Mouse (Mus musculus): Measurements from ENCODE around the gene Dmgdh.
A peak's percentile ranks its signal among the peaks of the same experiment; 100 is the strongest.

Gene Dmgdh

DNA sequence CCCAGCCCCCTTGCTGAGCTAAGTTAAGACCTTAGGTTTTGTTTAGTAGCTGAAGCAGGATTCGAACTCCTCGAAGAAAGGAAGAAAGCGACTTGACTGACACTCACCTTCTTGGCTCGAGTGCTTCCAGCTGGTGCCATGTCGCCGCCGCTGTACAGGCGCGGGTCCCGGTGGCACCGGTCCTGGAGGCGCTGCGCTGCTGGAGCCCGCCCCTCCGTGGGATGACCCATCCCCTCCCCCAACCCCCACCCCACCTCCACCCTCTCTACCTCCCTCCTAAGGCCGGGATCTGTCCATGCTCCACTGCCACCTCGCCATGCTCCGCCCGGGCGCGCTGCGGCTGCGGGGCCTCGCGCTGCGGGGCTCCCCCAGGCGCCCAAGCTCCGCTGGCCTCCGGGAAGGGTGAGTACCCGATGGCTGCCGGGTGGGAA is at the start of gene Dmgdh, which contains the start of gene Bhmt2:
TSS of gene Dmgdh (plus strand) at position 303 of the 431 bp plus-strand sequence.
TSS of gene Bhmt2 (minus strand) at position 172 of the 431 bp plus-strand sequence.
- DNase-seq: peak; percentile 40

DNA sequence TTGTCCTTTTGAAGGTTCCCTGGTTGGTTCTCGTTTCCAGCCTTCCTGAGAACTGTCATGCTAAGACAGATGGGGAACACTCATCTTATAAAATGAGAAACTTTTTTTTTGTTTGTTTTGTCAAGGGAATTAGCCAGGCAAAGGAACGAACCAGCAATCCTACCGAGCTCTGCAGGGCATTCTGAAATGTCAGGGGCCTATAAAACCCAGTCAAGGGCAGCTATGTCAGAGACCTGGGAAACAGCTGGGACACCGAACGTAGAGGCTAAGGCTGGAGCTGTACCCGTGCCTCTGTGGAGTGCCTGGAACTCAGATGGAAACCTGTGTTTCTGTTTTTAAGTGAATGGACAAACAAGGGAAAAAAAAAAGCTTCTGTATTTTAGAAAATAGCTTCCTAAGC is 45.4 kb upstream of the Dmgdh start:
- no peak for DNase-seq

DNA sequence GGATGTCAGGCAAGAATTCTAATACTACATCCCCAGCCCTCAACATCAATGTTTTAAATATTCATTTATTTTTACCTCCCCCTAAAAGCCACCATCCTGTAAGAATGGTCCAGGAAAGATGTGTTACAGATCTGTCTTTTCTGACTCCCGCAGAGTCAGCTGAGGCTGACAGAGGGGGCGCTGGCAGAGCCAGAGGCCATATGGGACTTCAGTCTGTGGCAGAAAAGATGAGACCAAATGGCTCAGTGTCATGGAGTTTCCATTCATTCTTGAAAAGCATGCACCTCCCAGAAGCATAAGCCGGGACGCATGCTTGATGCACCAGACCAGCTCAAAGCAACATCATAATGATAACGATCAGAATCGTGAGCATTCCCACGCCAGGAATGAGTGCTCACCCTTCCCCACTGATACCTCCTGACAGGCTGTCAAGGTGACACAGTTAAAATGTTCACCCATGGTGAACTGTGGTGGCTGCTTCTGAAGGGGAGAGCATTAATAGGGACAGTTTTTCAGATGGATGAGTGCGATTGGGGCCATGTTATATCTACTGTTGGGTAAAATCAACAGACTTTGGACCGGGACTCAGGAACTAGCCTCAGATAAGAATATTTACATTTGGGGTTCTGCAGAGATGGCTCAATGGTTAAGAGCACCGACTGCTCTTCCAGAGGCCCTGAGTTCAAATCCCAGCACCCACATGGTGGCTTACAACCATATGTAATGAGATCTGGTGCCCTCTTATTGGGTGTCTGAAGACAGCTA is 43.1 kb upstream of the Dmgdh start:
- DNase-seq: no peak

DNA sequence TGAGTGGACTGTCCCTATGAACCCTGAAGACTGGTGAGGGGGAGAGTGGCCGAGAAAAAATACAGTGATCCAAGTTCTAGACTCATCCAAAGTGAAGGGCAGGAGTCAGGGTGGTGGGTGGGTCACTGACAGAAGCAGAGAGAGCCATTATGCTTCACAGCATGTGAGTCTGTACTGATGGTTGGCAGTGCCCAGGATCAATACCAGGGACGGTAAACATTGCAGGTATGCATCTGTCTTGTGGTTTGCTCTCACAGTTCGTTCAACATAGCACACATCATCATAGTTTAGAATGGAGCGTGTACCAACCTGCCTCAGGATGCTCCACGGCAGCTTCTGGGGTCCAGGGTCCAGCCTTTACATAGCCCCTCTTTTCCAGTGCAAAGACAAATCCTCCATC is 41.3 kb upstream of the Dmgdh start:
- DNase-seq: no peak

DNA sequence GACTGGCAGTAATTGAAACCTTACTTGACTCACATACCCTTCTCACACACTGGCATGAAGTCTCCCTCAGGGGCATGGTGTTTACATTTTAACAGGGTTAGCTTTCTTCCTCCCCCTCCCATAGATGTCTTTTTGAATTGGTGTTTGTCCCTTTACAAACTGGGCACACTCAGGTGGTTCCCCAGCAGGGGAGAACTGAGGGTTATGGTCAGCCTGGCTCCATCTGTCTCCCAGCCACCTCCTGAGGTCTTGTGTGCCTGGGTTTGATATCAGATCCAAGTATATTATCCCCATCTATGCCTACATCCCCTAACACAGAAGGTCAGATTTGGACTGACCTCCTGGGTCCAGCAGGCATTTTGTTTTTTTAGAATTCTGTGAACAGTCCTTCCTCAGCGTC is 37.7 kb upstream of the Dmgdh start:
- no peak for DNase-seq

DNA sequence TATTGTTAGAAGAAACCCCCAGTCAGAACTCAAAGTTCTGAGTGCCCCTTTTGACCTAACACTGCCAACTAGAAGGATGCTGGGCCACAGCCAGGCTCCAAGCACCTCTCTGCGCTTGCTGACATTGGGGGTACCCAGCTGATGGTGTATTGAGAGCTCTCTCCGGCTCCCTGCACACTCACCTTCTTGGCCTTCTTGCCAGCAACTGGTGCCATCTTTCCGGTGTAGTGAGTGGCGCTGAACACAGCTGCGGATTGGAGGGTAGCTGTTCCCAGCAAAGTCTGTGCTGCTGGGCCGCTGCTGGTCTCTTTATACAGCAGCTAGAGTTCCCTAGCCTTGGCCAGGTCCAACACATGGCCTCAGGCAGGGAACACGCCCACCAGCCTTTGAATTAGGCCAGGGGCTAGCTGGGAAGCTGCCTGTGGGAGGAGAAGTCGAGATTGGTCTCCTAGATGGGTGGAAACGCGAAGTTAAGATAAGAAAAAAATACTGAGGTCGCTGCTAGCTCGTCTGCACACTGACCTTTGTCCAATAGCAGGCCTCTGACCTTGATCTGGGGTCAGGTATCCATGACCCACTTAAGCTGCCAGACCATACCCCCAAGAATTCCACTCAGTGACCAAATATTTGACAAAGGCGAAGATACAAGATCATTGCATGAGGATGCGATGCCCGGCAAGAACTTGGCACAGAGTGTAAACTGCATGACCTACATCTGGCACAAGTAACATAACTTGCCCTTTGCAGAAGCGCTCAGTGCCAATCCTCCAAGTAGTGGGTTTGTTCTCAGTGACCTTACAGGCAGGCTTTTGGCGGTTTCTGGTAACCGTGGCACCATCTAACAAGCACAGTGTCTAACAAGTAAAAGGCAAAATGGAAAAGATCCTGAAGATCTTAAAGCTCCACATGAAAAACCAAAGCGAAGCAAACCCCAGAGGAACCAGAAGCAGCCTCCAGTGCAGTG is 36.7 kb upstream of the Dmgdh start, which contains the start of gene Bhmt:
TSS of gene Bhmt (minus strand) at position 680 of the 964 bp plus-strand sequence.
- peak; percentile 23 for DNase-seq

DNA sequence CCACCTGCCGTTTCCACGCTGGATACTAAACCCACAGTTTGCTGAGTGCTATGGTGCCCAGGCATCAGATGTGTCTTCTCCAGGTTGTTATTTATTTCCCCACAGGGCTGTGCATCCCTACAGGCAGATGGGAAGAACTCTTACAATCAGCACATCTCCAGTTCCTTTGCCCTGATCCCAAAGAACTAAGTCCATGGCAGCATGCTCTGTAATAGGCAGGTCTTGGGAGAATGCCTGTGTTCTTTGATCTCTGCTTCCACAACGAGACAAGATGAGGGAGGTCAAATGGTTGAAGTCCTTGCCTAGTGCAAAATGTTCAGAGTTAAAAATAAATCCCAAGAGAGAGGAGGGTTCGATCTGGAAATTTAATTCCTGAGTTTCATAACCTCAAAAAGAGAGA is 34.6 kb upstream of the Dmgdh start:
- no peak for DNase-seq

DNA sequence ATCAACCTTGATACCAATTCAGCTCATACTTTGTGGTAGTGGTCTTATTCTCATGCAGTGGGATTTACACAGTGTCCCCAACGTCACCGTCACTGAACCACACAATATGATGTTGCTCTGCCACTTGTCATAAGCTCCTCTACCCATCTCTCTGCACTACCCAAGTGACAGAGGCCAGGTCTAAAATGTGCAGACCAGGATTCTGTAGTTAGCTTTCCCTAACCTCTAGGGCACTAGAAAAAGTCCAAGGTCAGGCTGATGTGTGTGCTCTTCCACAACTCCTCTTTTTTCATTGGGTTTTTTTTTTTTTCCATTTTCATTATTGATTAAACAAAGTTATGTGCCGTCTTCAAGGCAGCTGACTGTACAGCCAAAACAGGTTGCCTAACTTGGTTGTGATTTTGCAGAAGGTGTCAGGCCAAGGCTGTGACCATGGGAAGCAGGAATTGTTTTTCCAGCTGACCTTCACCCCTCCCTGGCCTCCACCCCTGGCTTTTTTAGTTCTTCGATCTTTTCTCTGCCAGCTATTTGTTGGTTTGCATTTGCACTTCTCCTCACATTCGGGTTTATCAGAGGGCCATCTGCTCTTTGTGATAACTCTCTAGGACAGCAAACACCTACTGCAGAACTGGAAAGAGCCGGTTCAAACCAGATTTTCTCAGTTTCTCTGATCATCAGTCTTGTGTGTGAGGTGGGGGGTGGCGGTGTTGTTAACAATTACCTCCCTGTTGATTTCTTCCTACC is 25.7 kb upstream of the Dmgdh start:
- peak; percentile 29 for DNase-seq

DNA sequence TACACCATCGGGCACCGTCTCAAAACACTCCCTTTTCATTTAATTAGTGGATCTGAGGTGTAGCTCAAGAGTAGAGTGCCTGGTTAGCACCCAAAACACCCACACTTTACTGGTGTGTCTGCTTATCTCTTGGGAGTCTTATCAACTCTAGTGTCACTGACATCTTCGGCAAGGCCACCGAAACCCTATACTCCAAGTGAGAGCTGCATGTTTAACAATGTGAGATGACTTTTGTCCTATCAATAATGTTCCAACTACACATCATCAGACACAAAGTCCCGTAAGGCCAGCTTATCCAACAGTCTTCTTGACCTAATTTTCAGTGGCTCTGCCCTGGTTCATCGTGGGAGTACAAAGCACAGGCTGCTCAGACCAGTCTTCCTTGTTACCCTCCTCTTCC is 20.9 kb upstream of the Dmgdh start:
- DNase-seq: no peak

DNA sequence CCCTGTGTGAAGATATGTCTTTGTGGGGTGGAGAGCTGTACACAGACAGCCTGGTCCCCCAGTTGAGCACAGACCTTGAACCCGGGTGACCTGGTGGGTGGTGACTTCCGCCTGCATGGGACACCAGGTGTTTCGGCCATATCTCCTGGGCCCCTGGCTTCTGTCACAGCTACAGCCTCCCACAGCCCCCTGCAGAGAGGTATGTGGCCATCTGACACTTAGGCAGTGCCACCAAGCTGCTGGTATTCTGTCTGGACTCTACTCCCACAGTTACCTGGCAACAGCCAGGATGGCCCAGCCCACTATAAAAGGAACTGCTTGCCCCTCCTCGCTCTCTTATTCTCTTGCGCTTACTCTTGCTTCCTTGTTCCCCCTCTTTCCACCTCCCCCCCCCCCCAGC is 16.3 kb upstream of the Dmgdh start:
- no peak for DNase-seq

DNA sequence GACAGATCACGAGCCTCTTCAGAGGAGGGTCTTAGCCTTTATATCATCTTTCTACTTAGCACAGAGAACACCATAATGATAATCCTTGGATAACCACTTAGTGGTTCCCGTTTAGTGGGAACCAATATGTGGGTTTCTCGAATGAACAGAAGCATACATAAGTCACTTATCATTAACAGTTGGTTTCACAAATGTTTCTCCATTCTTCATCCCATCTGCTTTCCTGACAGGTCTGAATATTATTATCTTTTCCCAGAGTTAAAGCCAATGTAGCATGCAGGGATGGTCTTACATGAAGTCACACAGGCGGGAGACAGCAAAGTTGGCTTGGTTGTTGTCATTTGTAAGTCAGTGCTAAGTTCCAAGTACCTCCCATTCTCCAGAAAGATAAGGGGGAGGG is 6.6 kb upstream of the Dmgdh start:
- DNase-seq: no peak

DNA sequence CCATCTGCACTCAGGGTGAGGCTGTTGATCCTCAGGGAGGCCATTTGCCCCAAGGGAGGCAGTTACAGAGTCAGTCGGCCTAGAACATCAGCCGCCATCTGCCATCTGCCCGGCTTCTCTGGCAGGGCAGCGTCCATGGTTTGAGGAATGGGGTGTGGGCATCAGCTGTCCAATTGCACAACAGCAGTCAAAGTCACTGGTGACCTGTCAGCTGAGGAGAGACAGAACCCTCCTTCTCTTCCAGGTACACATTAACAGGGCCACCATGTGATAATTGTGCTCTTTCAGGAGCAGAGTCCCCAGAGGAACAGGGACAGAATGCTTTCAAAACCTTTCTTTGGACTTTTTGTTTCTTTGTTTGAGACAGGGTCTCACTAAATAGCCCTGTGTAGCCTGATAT is 1.9 kb upstream of the Dmgdh start:
- DNase-seq: peak; percentile 14

DNA sequence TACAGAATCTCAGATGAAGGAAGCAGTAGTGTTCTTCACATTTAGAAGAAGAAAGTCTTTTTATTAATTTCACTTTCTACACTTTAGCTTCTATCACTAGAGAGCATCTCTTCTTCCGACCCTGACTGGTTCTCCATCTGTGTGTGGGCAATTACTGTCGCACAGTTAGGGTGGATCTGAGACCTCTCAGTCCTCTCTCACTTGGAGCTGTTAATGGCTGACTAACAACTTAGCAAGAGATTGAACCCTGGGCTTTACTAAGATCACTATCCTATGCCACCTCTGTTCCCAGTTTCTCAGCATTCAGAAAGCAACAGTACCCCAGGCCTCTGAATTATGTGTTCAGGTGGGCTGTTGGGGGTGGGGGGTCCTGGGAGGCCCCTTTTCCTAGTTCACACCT is 937 bp upstream of the Dmgdh start:
- no peak for DNase-seq

DNA sequence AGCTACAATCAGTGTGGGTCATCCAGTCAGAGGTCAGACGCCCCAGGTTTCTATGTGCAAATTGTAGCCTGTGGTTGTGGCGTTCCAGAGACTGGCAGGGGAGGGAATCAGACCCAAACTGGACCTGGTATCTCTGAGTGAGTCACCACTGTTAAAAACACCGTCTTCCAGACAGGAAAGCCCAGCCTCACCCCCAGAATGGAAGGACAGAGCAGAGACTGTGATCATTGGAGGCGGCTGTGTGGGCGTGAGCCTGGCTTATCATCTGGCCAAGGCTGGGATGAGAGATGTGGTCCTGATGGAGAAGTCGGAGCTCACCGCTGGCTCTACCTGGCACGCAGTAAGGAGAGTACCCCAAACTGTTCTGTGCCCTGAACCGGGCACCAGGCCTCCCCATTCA is 2.6 kb downstream of the Dmgdh start:
- DNase-seq: no peak

DNA sequence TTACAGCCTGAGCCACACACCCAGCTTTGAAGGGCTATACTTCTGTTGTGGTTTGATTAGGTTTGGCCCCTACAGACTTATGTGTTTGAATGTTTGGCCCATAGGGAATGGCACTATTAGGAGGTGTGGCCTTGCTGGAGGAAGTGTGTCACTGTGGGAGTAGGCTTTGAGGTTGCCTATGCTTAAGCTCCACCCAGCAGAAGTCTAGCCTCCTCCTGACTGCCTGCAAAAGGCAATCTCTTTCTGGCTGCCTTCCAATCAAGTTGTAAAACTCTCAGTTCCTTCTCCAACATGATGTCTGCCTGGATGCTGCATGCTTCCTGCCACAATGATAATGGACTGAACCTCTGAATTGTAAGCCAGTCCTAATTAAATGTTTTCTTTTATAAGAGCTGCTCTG is 9.1 kb downstream of the Dmgdh start:
- no peak for DNase-seq

DNA sequence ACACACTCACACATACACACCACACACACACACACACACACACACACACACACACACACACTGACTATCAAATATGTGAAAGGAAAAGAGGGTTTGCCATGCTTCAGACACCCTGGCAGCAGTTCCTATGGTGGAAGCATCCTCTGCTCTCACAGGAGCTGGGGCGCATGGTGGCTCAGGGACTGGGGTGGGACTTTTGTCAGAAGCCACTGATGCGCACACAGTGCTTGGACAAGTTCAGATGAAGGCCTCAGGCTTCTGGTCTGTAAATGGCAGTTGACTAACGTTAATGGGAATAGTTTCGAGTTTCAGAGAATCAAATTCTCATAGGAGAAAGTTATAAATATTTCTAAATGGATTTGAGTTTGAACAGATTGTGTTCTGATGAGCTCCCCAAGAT is 11.0 kb downstream of the Dmgdh start:
- no peak for DNase-seq

DNA sequence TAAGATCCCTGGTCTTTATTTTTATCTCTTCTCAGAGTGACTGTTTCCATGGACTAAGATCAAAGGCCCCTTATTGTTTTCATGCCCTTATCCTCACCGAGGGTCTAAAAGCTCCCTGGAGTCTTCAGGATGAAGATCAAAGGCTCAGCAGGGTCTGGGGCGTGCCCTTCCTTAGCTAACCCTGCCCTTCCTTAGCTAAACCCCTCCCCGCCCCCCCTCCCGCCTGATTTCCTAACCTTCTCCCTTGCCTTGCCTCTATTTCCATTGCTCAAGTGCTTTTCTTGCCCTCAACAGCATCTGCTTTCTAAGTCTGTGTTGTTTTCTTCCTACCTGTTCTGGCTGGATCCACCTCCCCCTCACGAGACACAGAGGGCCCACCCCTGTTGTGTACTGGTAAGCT is 13.1 kb downstream of the Dmgdh start:
- DNase-seq: no peak

DNA sequence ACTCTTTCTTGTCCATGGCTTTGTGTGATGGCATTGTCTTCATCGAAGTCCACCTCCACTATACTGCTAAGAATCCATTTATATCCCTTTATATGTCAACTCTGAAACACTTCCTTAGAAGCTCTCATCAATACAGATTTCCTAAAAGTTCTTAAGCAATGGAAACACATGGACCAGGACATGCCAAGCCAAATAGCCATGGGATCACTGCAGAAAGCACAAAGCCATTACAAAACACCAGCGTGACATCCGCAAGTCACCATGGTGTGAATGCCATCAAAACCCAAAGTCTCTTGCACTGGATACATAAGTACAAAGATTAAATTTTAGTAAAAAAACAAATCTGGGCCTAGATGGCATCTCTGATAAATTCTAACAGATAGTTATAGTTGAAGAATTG is 15.3 kb downstream of the Dmgdh start:
- no peak for DNase-seq

DNA sequence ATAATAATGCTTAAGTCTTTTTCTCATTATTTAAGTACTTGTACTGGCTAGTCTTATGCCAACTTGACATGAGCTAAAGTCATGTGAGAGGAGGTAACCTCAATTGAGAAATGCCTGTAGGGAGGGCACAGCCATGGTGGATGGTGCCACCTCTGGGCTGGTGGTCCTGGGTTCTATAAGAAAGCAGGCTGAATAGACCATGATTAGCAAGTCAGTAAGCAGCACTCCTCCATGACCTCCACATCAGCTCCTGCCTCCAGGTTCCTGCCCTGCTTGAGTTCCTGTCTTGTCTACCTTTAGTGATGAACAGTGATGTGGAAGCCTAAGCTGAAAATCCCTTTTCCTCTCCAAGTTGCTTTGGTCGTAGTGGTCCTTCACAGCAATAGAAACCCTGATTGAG is 16.6 kb downstream of the Dmgdh start:
- DNase-seq: no peak

DNA sequence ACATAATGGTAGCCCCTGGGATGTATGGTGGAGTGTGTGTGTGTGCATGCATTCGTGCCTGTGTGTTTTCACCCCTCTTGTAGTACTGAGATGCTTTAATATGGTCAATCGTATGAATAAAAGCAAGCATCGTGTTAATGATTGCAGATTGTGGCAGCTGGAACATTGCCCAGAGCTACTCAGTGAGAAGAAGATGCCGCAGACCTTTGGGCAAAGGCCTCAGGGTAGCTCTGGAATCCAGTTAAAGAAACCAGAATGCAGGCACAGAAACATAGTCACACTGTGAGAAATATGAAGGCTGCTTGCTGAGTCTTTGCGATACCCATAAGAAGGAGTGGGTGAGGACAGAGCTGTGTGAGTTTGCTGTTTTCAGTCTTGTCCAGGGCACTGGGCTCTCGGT is 24.6 kb downstream of the Dmgdh start:
- DNase-seq: no peak

DNA sequence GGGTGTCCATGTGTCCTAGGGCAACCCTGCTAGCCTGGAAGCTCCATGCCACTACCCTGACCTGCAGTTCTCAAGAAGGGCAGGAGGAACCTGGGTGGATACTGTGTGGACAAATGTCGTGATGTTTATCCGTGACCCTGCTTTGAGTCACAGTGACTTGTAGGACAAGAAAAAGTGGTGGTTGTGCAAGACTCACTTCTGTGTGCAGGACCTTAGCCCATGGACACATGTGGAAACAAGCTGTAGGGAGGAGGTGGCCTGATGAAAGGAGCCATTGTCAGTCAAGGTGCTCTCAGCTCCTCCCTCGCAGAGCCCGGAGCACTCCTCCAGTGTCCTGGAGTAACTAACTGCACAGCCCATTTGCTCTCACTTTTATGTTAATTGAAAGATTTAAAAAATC is 31.5 kb downstream of the Dmgdh start:
- DNase-seq: no peak

DNA sequence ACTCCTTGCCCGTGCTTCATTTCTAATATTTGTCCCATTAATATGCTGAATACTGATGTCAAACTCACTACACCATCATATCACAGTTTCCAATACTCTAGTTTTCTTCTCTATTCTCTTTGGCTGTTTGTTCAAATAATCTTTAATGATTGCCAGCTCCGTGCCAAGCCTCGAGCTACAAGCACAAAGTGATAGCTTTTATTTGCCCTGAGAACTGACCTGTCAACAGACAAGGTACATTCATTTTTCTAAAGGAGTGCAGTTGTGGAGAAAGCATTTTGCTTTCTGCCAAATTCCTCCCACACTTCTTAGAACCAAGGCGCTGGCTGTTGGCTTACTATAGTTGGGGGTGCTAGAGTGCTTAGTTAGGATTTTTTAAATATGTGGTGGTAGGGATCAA is 33.0 kb downstream of the Dmgdh start:
- DNase-seq: no peak

DNA sequence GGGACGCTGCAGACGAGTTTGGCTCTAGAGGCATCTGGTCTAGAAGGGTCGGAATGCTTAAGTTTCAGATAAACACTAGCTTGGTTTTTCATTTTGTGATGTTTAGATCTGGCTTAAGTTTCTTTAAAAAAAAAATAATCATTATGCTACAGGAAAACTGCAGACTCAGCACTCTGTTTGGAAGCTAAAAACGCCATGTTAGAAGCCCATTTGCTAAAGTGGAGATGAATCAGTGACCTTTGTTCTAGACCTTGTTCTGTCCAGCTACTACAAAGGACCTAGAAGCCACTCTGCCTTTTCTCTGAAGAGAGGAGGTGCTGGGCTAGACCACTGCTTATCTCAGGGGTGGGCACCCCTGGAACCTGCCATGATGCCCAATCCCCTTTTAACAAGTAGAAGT is 36.1 kb downstream of the Dmgdh start:
- DNase-seq: no peak
